Mouse (Mus musculus): ENCODE measurements around the gene 1700019D03Rik. TPM values are rescaled to one million over a fixed set of nuclear protein-coding genes. Genes with fewer than 3 reads are reported as not detected.
A peak's percentile ranks its signal among the peaks of the same experiment; 100 is the strongest.

Gene 1700019D03Rik
- polyA plus RNA-seq (2015; fragmentation: Nextera tagmentation; extraction: Ambion mirVana): 2.5 and 2.8 TPM in 2 replicates

DNA sequence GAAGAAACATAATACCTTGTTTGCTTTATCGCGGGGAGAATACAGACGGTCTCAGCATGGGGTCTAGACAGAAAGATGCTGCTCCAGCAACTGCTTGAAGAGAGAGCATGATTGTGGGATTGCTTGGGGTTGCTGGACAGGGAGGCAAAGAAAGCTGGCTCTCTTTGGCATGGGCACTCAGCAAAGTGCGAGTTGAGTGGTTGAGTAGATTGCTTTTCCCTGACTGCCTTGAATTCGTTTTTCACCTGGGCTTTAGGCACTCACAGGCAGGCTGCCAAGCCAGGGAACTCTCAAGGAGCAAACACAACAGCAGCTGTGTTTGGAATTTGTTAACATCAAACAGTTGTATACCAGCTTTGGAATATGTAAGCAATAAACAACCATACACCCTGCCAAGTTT, at the start of gene 1700019D03Rik:
Gene 1700019D03Rik (minus strand): TSS at position 101 of the 400 bp plus-strand sequence.
- Histone ChIP-seq H3K4me3 (replicated peaks) (no peak within 1 kb of the TSS), H3K4me2 (replicated peaks) (no peak within 1 kb of the TSS), H3K27me3 (no peaks in the 10 kb centered on the region), H3K9me3 (replicated peaks) (no peaks in the 10 kb centered on the region), H3K9ac (no peak within 1 kb of the TSS), H3K27ac (replicated peaks) (no peak within 1 kb of the TSS), H3K36me3 (no peaks in the 10 kb centered on the region), H3K4me1 (no peaks in the 10 kb centered on the region)
- 44% methylated on average over 5 of the region's 5 CpGs for WGBS
- ATAC-seq (ENCODE audit: insufficient number of reproducible peaks, low FRiP score, low TSS enrichment, low read depth): no peak

DNA sequence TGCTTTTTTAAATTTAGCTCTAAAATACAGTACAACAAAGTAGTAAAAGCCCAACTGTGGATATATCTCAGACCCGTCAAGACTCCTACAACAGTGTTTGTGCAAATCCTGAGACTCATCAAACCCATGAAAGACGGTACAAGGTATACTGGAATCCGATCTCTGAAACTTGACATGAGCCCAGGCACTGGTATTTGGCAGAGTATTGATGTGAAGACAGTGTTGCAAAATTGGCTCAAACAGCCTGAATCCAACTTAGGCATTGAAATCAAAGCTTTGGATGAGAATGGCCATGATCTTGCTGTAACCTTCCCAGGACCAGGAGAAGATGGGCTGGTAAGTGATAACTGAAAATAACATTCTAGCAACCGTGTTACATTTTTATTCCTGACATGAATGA, 43.9 kb upstream of the 1700019D03Rik start:
- no peaks in the 10 kb centered on the region; the same call in 1 of the 2 replicates for H3K4me1 ChIP-seq
- 66% methylated on average over 4 of the region's 4 CpGs for WGBS
- H3K9ac ChIP-seq: no peak overlapping the region
- H3K4me2 ChIP-seq (replicated peaks): no peak overlapping the region
- no peaks in the 10 kb centered on the region for H3K27me3 ChIP-seq
- no peak overlapping the region for H3K27ac ChIP-seq (replicated peaks)
- H3K9me3 ChIP-seq (replicated peaks): no peaks in the 10 kb centered on the region
- H3K4me3 ChIP-seq (replicated peaks): no peak overlapping the region
- no peaks in the 10 kb centered on the region for H3K36me3 ChIP-seq
- ATAC-seq (ENCODE audit: insufficient number of reproducible peaks, low FRiP score, low TSS enrichment, low read depth): no peak

DNA sequence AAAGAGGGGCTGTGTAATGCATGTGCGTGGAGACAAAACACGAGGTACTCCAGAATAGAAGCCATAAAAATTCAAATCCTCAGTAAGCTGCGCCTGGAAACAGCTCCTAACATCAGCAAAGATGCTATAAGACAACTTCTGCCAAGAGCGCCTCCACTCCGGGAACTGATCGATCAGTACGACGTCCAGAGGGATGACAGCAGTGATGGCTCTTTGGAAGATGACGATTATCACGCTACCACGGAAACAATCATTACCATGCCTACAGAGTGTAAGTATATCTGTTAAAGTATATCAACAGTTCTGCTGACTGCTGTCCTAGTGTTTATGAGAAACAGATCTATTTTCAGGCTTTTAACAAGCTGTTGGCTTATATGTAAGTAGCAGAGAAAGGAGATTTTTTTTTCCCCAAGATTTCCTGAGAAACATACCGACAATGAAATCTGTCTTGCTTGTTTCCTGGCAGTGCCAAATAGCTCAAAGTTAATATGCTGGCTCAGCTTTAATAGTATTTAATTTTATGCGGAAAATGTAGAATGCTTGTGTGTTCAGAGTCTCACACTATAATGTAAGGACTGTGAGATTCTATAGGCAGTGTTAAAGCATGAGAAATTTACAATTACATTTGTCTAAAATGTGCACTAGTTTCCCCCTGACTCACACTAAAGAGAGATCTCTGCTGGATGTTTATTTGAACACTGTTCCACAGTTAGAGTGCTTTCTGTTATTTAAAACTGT, 42.1 kb upstream of the 1700019D03Rik start:
- Histone ChIP-seq H3K4me1 (no peaks in the 10 kb centered on the region; the same call in 1 of the 2 replicates), H3K4me3 (replicated peaks) (peak overlapping the region; percentile 20), H3K9me3 (replicated peaks) (no peaks in the 10 kb centered on the region), H3K36me3 (no peaks in the 10 kb centered on the region), H3K27ac (replicated peaks) (no peak overlapping the region), H3K9ac (no peak overlapping the region), H3K27me3 (no peaks in the 10 kb centered on the region), H3K4me2 (replicated peaks) (0 out of 2 replicates have a peak overlapping the region, but pooled peaks have one; percentile 19)
- WGBS: 44% methylated on average over 13 of the region's 13 CpGs
- ATAC-seq (ENCODE audit: insufficient number of reproducible peaks, low FRiP score, low TSS enrichment, low read depth): no peak

DNA sequence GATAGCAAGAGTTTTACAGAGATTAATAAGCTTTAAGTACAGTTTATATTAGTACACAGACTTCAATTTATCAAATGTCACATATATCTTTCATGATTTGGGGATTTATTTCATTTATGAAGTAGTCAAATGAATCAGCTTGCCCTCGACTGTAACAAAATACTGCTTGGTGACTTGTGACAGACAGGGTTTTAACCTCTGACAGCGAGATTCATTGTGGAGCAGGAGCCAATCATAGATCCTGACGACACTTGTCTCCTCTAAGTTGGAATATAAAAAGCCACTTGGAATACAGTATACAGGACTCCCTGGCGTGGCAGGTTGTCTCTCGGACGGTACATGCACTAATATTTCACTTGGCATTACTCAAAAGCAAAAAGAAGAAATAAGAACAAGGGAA, 41.4 kb upstream of the 1700019D03Rik start, which contains the start of gene Mstn:
Gene Mstn (plus strand): TSS at position 301 of the 400 bp plus-strand sequence.
- Histone ChIP-seq H3K27me3 (no peaks in the 10 kb centered on the region), H3K36me3 (no peaks in the 10 kb centered on the region), H3K9me3 (replicated peaks) (no peaks in the 10 kb centered on the region), H3K4me2 (replicated peaks) (0 out of 2 replicates have a peak within 1 kb of the TSS, but pooled peaks have one; percentile 19), H3K4me3 (replicated peaks) (peak within 1 kb of the TSS; percentile 20), H3K27ac (replicated peaks) (no peak within 1 kb of the TSS), H3K4me1 (no peaks in the 10 kb centered on the region; the same call in 1 of the 2 replicates), H3K9ac (no peak within 1 kb of the TSS)
- 40% methylated on average over 6 of the region's 6 CpGs for WGBS
- no peak for ATAC-seq (ENCODE audit: insufficient number of reproducible peaks, low FRiP score, low TSS enrichment, low read depth)

DNA sequence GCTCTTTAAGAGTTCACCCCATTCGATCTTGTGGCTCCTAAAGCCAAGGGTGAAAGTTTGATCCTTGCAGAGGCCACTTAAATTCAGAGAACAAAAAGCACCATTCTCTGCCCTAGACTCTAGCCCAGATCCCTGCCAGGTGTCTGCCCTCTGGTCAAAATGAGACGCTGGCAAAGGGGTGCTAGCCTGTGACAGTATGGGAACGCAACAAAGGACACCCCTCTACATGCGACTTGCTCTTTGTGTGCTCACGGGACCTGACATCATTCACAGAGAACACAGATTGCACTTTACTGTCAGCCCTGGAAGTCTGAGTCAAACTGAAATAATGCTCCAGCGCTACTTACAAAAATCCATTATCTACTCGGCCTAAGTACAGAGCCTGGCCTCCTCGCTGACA, 40.5 kb upstream of the 1700019D03Rik start:
- Histone ChIP-seq H3K9ac (no peak overlapping the region), H3K27me3 (no peaks in the 10 kb centered on the region), H3K27ac (replicated peaks) (no peak overlapping the region), H3K4me3 (replicated peaks) (no peak overlapping the region), H3K36me3 (no peaks in the 10 kb centered on the region), H3K4me1 (no peaks in the 10 kb centered on the region; the same call in 1 of the 2 replicates), H3K9me3 (replicated peaks) (no peaks in the 10 kb centered on the region), H3K4me2 (replicated peaks) (no peak overlapping the region)
- ATAC-seq (ENCODE audit: insufficient number of reproducible peaks, low FRiP score, low TSS enrichment, low read depth): no peak
- WGBS: 28% methylated on average over 8 of the region's 8 CpGs

DNA sequence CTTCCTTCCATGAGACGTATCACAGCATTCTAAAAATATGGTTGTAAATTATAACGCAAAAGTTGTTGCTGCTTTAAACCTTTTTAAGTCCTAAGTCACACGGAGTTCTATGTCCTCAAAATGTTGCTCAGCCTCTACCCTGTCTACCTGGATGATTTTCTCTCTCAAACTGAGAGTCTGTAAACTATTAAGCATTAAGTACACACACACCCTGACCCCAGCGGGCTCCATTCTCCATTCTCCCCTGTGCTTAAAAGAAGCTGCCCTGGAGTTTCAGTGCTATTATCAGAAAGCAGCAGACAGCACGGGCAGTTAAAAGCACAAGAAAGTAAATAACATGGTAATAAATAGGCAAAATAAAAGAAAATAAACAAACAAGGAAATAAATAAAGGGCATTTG, 39.1 kb upstream of the 1700019D03Rik start:
- no peak overlapping the region for H3K27ac ChIP-seq (replicated peaks)
- H3K9ac ChIP-seq: no peak overlapping the region
- no peak for ATAC-seq (ENCODE audit: insufficient number of reproducible peaks, low FRiP score, low TSS enrichment, low read depth)
- no peak overlapping the region for H3K4me3 ChIP-seq (replicated peaks)
- no peaks in the 10 kb centered on the region for H3K9me3 ChIP-seq (replicated peaks)
- H3K27me3 ChIP-seq: no peaks in the 10 kb centered on the region
- no peaks in the 10 kb centered on the region for H3K36me3 ChIP-seq
- WGBS: 59% methylated on average over 5 of the region's 5 CpGs
- H3K4me2 ChIP-seq (replicated peaks): no peak overlapping the region
- no peaks in the 10 kb centered on the region; the same call in 1 of the 2 replicates for H3K4me1 ChIP-seq

DNA sequence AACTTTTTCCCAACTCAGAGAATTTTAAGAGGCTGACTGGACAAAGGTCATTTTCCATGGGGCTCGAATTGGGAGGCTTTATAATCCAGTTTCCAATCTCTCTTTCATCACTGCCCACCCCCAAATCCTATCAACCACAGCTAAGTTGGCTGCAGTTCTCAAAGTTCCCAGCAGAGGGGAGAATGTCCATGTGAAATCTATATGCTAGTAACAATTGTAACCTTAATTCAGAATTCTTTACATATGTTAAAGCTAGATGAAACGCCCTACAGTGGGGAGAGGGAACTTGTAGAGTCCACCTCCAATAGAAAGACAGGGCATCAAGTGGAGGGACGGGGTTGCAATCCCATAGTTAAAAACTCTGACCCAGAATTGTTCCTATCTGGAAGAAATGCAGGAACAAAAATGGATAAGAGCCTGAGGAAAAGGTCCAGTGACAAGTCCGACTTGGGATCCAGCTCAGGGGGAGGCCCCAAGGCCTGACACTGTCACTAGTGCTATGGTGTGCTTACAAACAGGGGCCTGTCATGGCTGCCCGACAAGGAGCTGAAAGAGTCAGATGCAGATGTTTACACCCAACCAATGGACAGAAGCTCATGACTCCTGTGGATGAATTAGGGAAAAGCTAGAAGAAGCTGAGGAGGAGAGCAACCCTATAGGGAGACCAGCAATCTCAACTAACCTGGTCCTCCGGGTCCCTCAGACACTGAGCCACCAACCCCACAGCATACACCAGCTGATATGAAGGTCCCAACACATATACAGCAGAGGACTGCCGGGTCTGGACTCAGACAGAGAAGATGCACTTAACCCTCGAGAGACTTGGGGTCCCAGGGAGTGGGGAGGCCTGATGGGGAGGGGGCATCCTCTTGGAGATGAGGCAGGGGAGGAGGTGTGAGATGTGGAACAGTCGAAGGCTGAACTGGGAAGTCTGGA, 33.4 kb upstream of the 1700019D03Rik start:
- Histone ChIP-seq H3K36me3 (no peaks in the 10 kb centered on the region), H3K4me2 (replicated peaks) (no peak overlapping the region), H3K27me3 (no peaks in the 10 kb centered on the region), H3K27ac (replicated peaks) (no peak overlapping the region), H3K9ac (no peak overlapping the region), H3K4me1 (no peaks in the 10 kb centered on the region), H3K9me3 (replicated peaks) (no peaks in the 10 kb centered on the region), H3K4me3 (replicated peaks) (no peak overlapping the region)
- WGBS: 48% methylated on average over 9 of the region's 9 CpGs
- no peak for ATAC-seq (ENCODE audit: insufficient number of reproducible peaks, low FRiP score, low TSS enrichment, low read depth)

DNA sequence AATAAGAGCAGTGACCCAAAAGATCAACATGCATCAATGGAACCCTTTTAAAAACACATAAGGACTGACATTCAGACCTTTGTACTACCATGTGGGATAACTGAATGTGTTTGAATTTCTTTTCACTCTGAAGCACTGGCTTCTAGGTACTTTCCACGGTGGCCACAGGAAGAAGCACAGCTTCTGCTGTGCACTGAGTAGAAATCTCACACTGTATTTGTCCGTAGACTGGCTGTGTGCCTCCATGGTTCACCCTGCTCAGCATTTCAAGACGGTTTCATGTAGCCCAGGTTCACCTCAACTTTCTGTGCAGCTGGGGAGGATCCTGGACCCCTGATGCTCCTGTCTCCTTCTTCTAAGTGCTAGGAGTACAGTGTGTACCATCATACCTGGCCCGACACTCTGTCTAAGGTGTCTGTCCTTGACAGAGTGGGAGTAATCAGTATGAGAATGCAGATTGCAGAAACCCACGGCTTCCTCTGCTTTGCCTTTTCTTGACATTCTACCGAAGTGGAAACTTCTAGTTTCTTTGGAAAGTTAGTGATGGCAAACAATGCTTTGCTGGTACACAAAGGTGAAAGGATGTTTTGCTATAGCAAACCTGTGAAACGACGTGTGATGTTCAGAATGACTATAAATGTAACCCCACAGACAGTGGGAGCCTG, 29.9 kb upstream of the 1700019D03Rik start:
- H3K27me3 ChIP-seq: no peaks in the 10 kb centered on the region
- H3K4me2 ChIP-seq (replicated peaks): no peak overlapping the region
- no peak overlapping the region for H3K4me3 ChIP-seq (replicated peaks)
- H3K36me3 ChIP-seq: no peaks in the 10 kb centered on the region
- H3K9ac ChIP-seq: no peak overlapping the region
- H3K9me3 ChIP-seq (replicated peaks): no peaks in the 10 kb centered on the region
- no peaks in the 10 kb centered on the region for H3K4me1 ChIP-seq
- ATAC-seq (ENCODE audit: insufficient number of reproducible peaks, low FRiP score, low TSS enrichment, low read depth): no peak
- no peak overlapping the region for H3K27ac ChIP-seq (replicated peaks)
- WGBS: 82% methylated on average over 8 of the region's 8 CpGs

DNA sequence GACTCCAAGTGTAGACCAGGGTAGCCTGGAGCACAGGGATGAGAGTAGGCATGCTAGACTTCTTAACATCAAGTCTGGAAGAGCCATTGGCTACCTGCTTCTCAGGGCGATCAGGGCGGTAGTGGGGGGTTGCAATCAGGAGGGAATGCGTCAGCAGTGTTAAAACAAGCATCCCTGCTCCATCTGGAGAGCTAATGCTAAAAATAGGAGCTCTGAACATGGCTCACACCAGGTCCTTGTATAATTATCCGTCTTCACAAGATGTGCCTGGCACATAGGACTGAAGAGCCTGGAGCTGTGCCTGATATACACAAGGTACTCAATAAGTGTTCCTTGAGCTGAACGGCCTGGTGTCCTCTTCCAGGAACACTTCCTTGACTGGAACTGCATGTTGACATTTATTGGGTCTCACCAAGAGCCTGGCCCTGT, 17.5 kb upstream of the 1700019D03Rik start:
- no peaks in the 10 kb centered on the region for H3K4me1 ChIP-seq
- no peak overlapping the region for H3K27ac ChIP-seq (replicated peaks)
- no peaks in the 10 kb centered on the region for H3K9me3 ChIP-seq (replicated peaks)
- ATAC-seq (ENCODE audit: insufficient number of reproducible peaks, low FRiP score, low TSS enrichment, low read depth): no peak
- no peak overlapping the region for H3K9ac ChIP-seq
- WGBS: 81% methylated on average over 5 of the region's 5 CpGs
- H3K4me3 ChIP-seq (replicated peaks): no peak overlapping the region
- H3K4me2 ChIP-seq (replicated peaks): no peak overlapping the region
- H3K27me3 ChIP-seq: no peaks in the 10 kb centered on the region
- H3K36me3 ChIP-seq: no peaks in the 10 kb centered on the region

DNA sequence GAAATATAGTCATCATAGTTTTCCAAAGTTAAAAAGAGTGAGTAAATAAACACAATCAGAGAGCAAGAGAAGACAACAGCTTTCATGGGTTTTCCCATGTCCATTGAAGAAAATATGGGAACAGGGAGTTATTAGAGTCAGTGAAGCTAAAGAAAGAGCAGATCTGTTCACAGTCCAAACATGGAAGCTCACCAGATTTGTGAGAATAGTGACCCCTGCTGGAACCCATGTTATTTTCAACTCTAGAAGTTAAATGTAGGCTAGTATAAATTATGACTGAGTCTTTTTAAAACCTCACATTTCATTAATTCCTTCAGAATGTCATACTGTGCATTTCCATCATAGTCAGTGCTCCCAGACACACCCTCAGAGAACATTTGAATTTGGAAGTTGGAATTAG, 12.6 kb upstream of the 1700019D03Rik start:
- H3K9ac ChIP-seq: no peak overlapping the region
- H3K4me1 ChIP-seq: no peaks in the 10 kb centered on the region
- H3K27ac ChIP-seq (replicated peaks): no peak overlapping the region
- H3K36me3 ChIP-seq: no peaks in the 10 kb centered on the region
- no peak overlapping the region for H3K4me2 ChIP-seq (replicated peaks)
- H3K27me3 ChIP-seq: no peaks in the 10 kb centered on the region
- H3K9me3 ChIP-seq (replicated peaks): no peaks in the 10 kb centered on the region
- ATAC-seq (ENCODE audit: insufficient number of reproducible peaks, low FRiP score, low TSS enrichment, low read depth): no peak
- no peak overlapping the region for H3K4me3 ChIP-seq (replicated peaks)

All from embryonic facial prominence, embryonic 15.5 days (tissue).